Mouse (Mus musculus): ENCODE data around the gene Sirt4. TPM values are rescaled to one million over a fixed set of nuclear protein-coding genes. Genes with fewer than 3 reads are reported as not detected.
"Not testable (repeated sequence)": the region's sequence is repeated elsewhere in the genome, so short reads cannot be mapped to it uniquely, and the experiment has no call there.

Sirt4 gene
- total and polyA plus RNA-seq, 3 experiments, result 15.3 to 25.1 (median 18.8) TPM

- no peak for DNase-seq
- no peaks in the 10 kb centered on the region for H3K79me2 ChIP-seq (replicated peaks; ENCODE audit: control insufficient read depth, insufficient read depth, low read length)
- no peak overlapping the region for H3K9ac ChIP-seq (ENCODE audit: low read depth, low read length)
- no peak overlapping the region for H3K27ac ChIP-seq
- intact Hi-C loops (cut with DNase I), result no loop called here
- TF ChIP-seq POLR2A (IDR thresholded peaks at IDR 0.05; ENCODE audit: insufficient read depth, low read depth, low read length), result no peak
- TF ChIP-seq CTCF (IDR thresholded peaks at IDR 0.05), result no peak
- no peak for TF ChIP-seq EP300 (IDR thresholded peaks at IDR 0.05; ENCODE audit: insufficient read depth, low read depth, low read length)
- no peak overlapping the region for H3K4me3 ChIP-seq
- 48% methylated on average over 27 of the region's 27 CpGs for WGBS
- no peaks in the 10 kb centered on the region for H3K27me3 ChIP-seq (ENCODE audit: control insufficient read depth, insufficient read depth, low read length)
- H3K4me1 ChIP-seq (ENCODE audit: control insufficient read depth, insufficient read depth, low read length), result no peaks in the 10 kb centered on the region
- H3K36me3 ChIP-seq (ENCODE audit: control insufficient read depth, insufficient read depth, low read length), result no peaks in the 10 kb centered on the region
Measured at GRCm38 (mm10) chr5:115450410-115451317, 33.9 kb downstream of the Sirt4 start.

GRCm38 (mm10) chr5:115449247-115449646 lies 35.3 kb downstream of the Sirt4 start:
- H3K27ac ChIP-seq, result no peak overlapping the region
- H3K79me2 ChIP-seq (replicated peaks; ENCODE audit: control insufficient read depth, insufficient read depth, low read length), result no peaks in the 10 kb centered on the region
- H3K4me3 ChIP-seq, result no peak overlapping the region
- TF ChIP-seq POLR2A (IDR thresholded peaks at IDR 0.05; ENCODE audit: insufficient read depth, low read depth, low read length) (no peak), EP300 (IDR thresholded peaks at IDR 0.05; ENCODE audit: insufficient read depth, low read depth, low read length) (no peak), CTCF (IDR thresholded peaks at IDR 0.05) (no peak)
- intact Hi-C loops (cut with DNase I), result loop anchor here (10.0 kb wide), 1 partner anchor 154 kb away; no protein-coding TSS in a partner anchor
- WGBS, result 81% methylated on average over 3 of the region's 3 CpGs
- H3K27me3 ChIP-seq (ENCODE audit: control insufficient read depth, insufficient read depth, low read length), result no peaks in the 10 kb centered on the region
- H3K4me1 ChIP-seq (ENCODE audit: control insufficient read depth, insufficient read depth, low read length), result no peaks in the 10 kb centered on the region
- H3K9ac ChIP-seq (ENCODE audit: low read depth, low read length), result no peak overlapping the region
- no peak for DNase-seq
- no peaks in the 10 kb centered on the region for H3K36me3 ChIP-seq (ENCODE audit: control insufficient read depth, insufficient read depth, low read length)

GRCm38 (mm10) chr5:115447108-115447507 lies 37.4 kb downstream of the Sirt4 start:
- TF ChIP-seq CTCF (IDR thresholded peaks at IDR 0.05) (no peak), EP300 (IDR thresholded peaks at IDR 0.05; ENCODE audit: insufficient read depth, low read depth, low read length) (no peak)
- no peaks in the 10 kb centered on the region for H3K79me2 ChIP-seq (replicated peaks; ENCODE audit: control insufficient read depth, insufficient read depth, low read length)
- DNase-seq, result no peak
- no peaks in the 10 kb centered on the region for H3K4me1 ChIP-seq (ENCODE audit: control insufficient read depth, insufficient read depth, low read length)
- H3K27me3 ChIP-seq (ENCODE audit: control insufficient read depth, insufficient read depth, low read length), result no peaks in the 10 kb centered on the region
- no peak overlapping the region for H3K9ac ChIP-seq (ENCODE audit: low read depth, low read length)
- no peak overlapping the region for H3K27ac ChIP-seq
- no peak overlapping the region for H3K4me3 ChIP-seq
- 81% methylated on average over 17 of the region's 17 CpGs for WGBS
- H3K36me3 ChIP-seq (ENCODE audit: control insufficient read depth, insufficient read depth, low read length), result no peaks in the 10 kb centered on the region
- intact Hi-C loops (cut with DNase I), result loop anchor here (10.0 kb wide), 1 partner anchor 152 kb away; no protein-coding TSS in a partner anchor

GRCm38 (mm10) chr5:115444130-115444529 lies 40.4 kb downstream of the Sirt4 start:
- no peak for DNase-seq
- Histone ChIP-seq H3K4me1 (ENCODE audit: control insufficient read depth, insufficient read depth, low read length) (no peaks in the 10 kb centered on the region), H3K27me3 (ENCODE audit: control insufficient read depth, insufficient read depth, low read length) (no peaks in the 10 kb centered on the region), H3K9ac (ENCODE audit: low read depth, low read length) (no peak overlapping the region), H3K27ac (no peak overlapping the region), H3K36me3 (ENCODE audit: control insufficient read depth, insufficient read depth, low read length) (no peaks in the 10 kb centered on the region), H3K79me2 (replicated peaks; ENCODE audit: control insufficient read depth, insufficient read depth, low read length) (no peaks in the 10 kb centered on the region), H3K4me3 (no peak overlapping the region)
- 91% methylated on average over 11 of the region's 11 CpGs for WGBS
- TF ChIP-seq EP300 (IDR thresholded peaks at IDR 0.05; ENCODE audit: insufficient read depth, low read depth, low read length) (no peak), CTCF (IDR thresholded peaks at IDR 0.05) (no peak), POLR2A (IDR thresholded peaks at IDR 0.05; ENCODE audit: insufficient read depth, low read depth, low read length) (no peak)
- intact Hi-C loops (cut with DNase I), result loop anchor here (10.0 kb wide), 1 partner anchor 149 kb away; no protein-coding TSS in a partner anchor

- DNase-seq; H3K36me3 ChIP-seq (ENCODE audit: control insufficient read depth, insufficient read depth, low read length); H3K4me3 ChIP-seq; H3K27me3 ChIP-seq (ENCODE audit: control insufficient read depth, insufficient read depth, low read length); H3K27ac ChIP-seq; H3K9ac ChIP-seq (ENCODE audit: low read depth, low read length); H3K79me2 ChIP-seq (replicated peaks; ENCODE audit: control insufficient read depth, insufficient read depth, low read length); H3K4me1 ChIP-seq (ENCODE audit: control insufficient read depth, insufficient read depth, low read length): not testable (repeated sequence)
- peak; percentile 80 for TF ChIP-seq CTCF (IDR thresholded peaks at IDR 0.05)
- intact Hi-C loops (cut with DNase I), result loop anchor here (10.0 kb wide), 1 partner anchor 148 kb away; no protein-coding TSS in a partner anchor
- WGBS, result 73% methylated on average over 5 of the region's 5 CpGs
Measured at GRCm38 (mm10) chr5:115442663-115443062, 41.9 kb downstream of the Sirt4 start.

GRCm38 (mm10) chr5:115441205-115441849 lies 43.2 kb downstream of the Sirt4 start:
- TF ChIP-seq CTCF (IDR thresholded peaks at IDR 0.05) (peak; percentile 95), POLR2A (IDR thresholded peaks at IDR 0.05; ENCODE audit: insufficient read depth, low read depth, low read length) (no peak), EP300 (IDR thresholded peaks at IDR 0.05; ENCODE audit: insufficient read depth, low read depth, low read length) (peak; percentile 35; the same call in 1 of the 2 replicates)
- WGBS, result 50% methylated on average over 14 of the region's 14 CpGs
- Histone ChIP-seq H3K36me3 (ENCODE audit: control insufficient read depth, insufficient read depth, low read length) (no peaks in the 10 kb centered on the region), H3K4me1 (ENCODE audit: control insufficient read depth, insufficient read depth, low read length) (no peaks in the 10 kb centered on the region), H3K4me3 (no peak overlapping the region), H3K27me3 (ENCODE audit: control insufficient read depth, insufficient read depth, low read length) (no peaks in the 10 kb centered on the region), H3K79me2 (replicated peaks; ENCODE audit: control insufficient read depth, insufficient read depth, low read length) (no peaks in the 10 kb centered on the region), H3K9ac (ENCODE audit: low read depth, low read length) (no peak overlapping the region), H3K27ac (no peak overlapping the region)
- intact Hi-C loops (cut with DNase I), result loop anchor here (1.0 to 10.0 kb wide), 2 partner anchors 82 to 147 kb away; no protein-coding TSS in a partner anchor
- peak; percentile 65 to 71 for DNase-seq
